Mouse (Mus musculus) embryonic facial prominence, embryonic 15.5 days (tissue): ENCODE data around the gene Akap10. TPM values are rescaled to one million over a fixed set of nuclear protein-coding genes. Genes with fewer than 3 reads are reported as not detected.

Experiments used
- ATAC-seq: fragments of 200-750 bp; cut with Nextera tagmentation; 2 replicates; pipeline ENCODE4 v1.8.0; 2017; ENCODE audit warnings: low read depth, moderate TSS enrichment; ENCODE audit not compliant: insufficient number of reproducible peaks, low FRiP score, low TSS enrichment
- H3K27ac ChIP-seq: fragments of 300-500 bp; sonication (generic); replicated peaks from 2 replicates; pipeline ENCODE4 v1.5.1; 2015; ENCODE audit warnings: mild to moderate bottlenecking, inconsistent platforms
- H3K27me3 ChIP-seq: fragments of 300-500 bp; sonication (generic); 2 replicates; pipeline ENCODE4 v1.6.1; 2015; ENCODE audit warnings: inconsistent platforms
- H3K36me3 ChIP-seq: fragments of 300-500 bp; sonication (generic); 2 replicates; pipeline ENCODE4 v1.6.1; 2015; ENCODE audit warnings: mild to moderate bottlenecking, inconsistent platforms
- H3K4me1 ChIP-seq: fragments of 300-500 bp; sonication (generic); 2 replicates; pipeline ENCODE4 v1.6.1; 2015; ENCODE audit warnings: inconsistent platforms
- H3K4me2 ChIP-seq: fragments of 300-500 bp; sonication (generic); replicated peaks from 2 replicates; pipeline ENCODE4 v1.6.1; 2015; ENCODE audit warnings: mild to moderate bottlenecking, inconsistent platforms
- H3K4me3 ChIP-seq: fragments of 300-500 bp; sonication (generic); replicated peaks from 2 replicates; pipeline ENCODE4 v1.5.1; 2015; ENCODE audit warnings: mild to moderate bottlenecking, inconsistent platforms
- H3K9ac ChIP-seq: fragments of 300-500 bp; sonication (generic); 2 replicates; pipeline ENCODE4 v1.6.1; 2015; ENCODE audit warnings: inconsistent platforms
- H3K9me3 ChIP-seq: fragments of 300-500 bp; sonication (generic); replicated peaks from 2 replicates; pipeline ENCODE4 v1.6.1; 2016; ENCODE audit warnings: inconsistent platforms
- WGBS: fragments of 180-500 bp; shearing (Covaris S2); methylation state at CpG from one replicate; pipeline ENCODE4 v1.1.7; 2015; 5-methylcytosine and 5-hydroxymethylcytosine counted together
- polyA plus RNA-seq: library from polyadenylated mRNA; unstranded; fragments of >200 nt; fragmentation: Nextera tagmentation; extraction: Ambion mirVana; gene quantifications from 2 replicates; pipeline ENCODE4 v1.2.1, GENCODE M21; 2015

Akap10 gene
- polyA plus RNA-seq, 1 experiment from 2014 or later = 16.5 TPM

DNA sequence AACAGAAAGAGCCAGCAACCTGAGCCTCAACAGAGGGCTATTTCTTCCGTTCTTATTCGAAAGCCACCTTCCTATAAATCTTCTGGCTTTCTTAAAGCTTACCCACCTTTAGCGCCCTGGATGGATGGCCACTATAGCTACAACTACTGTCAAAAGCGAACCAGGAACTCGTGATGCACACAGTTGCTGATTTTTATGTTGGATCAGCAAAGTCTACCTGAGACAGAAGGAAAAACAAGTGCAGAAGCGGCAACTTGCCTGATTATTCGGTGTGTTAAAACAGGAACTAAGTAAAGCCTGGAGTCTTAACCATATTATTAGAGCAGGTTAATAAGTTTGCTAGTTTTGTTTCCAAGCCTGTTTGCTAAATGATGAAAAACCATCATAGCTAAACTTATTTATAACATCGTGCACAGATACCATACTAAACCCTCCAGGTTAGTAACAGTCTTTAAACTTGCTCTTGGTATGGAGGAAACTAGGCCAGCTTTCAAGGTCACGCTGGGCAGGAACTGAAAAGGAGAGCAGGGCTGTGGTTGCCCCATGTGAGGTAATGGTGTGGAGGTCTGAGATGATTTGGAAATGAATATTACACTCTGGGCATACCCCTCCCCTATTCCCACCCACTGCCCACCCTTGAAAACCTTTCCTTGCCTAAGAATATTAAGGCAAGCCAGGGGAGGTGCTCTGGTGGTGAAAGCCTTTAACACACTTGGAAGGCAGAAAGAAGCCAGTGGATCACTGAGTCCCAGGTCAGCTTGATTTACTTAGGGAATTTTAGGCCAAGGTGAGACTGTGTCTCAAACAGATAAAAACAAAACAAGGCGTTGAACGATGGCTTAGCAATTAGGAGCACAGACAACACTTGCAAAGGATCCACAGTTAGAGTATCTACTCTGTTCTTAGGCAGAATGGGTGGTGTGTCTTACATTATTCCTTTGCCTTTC is 861 bp upstream of the Akap10 start:
- WGBS = 15% methylated on average over 11 of the region's 11 CpGs
- peak overlapping the region; percentile 91 for H3K4me3 ChIP-seq
- H3K36me3 ChIP-seq = 0 out of 2 replicates have a peak, but pooled peaks cover 3% of the 10 kb centered on the region
- H3K4me2 ChIP-seq = peak overlapping the region; percentile 59
- H3K4me1 ChIP-seq = peaks cover 17% of the 10 kb centered on the region; the same call in 1 of the 2 replicates
- peak overlapping the region; percentile 93 for H3K27ac ChIP-seq
- H3K9ac ChIP-seq = peak overlapping the region; percentile 85
- no peak for ATAC-seq
- H3K27me3 ChIP-seq = no peaks in the 10 kb centered on the region
- no peaks in the 10 kb centered on the region for H3K9me3 ChIP-seq

DNA sequence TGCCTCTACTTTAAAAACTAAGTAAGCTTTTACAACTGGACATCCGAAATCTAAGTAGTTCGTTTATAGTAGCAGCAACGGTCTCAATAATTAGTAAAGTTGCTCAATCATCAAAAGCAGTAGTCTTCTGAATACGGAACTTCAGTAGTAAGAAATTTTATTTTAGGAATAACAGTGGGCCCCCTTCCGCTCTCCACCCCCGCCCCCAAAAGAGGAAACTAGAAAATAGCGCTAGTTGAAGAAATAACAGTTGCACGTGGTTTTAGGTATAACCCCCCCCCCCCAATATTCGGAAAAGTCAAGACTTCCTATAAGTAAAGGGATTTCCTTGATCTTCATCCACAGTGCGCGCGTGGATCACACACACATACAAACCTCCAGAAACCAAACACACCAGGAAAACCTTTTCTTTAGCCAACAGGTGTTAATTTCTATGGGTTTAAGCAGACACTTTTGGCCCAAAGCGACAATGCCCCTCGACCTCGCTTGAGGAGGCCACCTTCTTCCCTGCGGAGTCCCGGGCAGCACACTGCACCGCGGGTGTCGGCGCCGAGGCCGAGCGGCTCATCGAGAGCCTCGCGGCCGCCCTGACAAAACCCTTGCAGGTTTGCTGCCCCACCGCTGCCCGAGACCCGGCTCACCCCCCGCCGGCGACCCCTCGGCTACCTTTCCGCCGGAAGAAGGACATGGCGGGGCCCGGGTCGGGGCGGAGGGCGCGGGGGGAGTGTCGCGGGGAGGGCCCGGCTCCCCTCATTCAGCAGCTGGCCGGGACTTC is 542 bp downstream of the Akap10 start:
- H3K27me3 ChIP-seq = no peaks in the 10 kb centered on the region
- H3K36me3 ChIP-seq = 0 out of 2 replicates have a peak, but pooled peaks cover 3% of the 10 kb centered on the region
- peak; percentile 69 for ATAC-seq
- peak overlapping the region; percentile 59 for H3K4me2 ChIP-seq
- H3K9ac ChIP-seq = peak overlapping the region; percentile 85
- H3K27ac ChIP-seq = peak overlapping the region; percentile 93
- H3K9me3 ChIP-seq = no peaks in the 10 kb centered on the region
- WGBS = 2% methylated on average over 47 of the region's 47 CpGs
- H3K4me1 ChIP-seq = peaks cover 17% of the 10 kb centered on the region; the same call in 1 of the 2 replicates
- peak overlapping the region; percentile 91 for H3K4me3 ChIP-seq

DNA sequence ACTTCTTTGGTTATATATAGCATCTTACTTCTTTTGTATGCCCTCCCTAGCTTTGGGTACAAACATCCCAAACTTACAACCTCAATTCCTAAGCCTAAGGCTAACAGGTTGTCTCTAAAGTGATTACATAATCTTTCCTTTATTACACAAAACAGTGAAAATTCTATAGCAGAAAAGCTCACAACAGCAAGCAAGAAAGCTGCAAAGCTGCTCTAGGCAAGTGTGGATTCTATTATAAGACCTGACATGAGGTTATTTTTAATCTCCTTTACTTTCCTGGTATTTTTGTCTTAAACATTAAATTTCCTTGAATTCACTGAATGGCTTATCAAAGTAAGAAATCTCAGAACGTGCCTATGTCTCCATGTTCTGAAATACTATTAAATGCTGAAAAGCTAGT is 6.7 kb downstream of the Akap10 start:
- H3K27ac ChIP-seq = no peak overlapping the region
- 0 out of 2 replicates have a peak, but pooled peaks cover 3% of the 10 kb centered on the region for H3K4me1 ChIP-seq
- H3K9ac ChIP-seq = no peak overlapping the region
- H3K36me3 ChIP-seq = peaks cover 9% of the 10 kb centered on the region; the same call in 1 of the 2 replicates
- WGBS = 65% methylated on average over 1 of the region's 1 CpGs
- no peak overlapping the region for H3K4me3 ChIP-seq
- H3K9me3 ChIP-seq = no peaks in the 10 kb centered on the region
- H3K4me2 ChIP-seq = no peak overlapping the region
- H3K27me3 ChIP-seq = no peaks in the 10 kb centered on the region
- no peak for ATAC-seq

DNA sequence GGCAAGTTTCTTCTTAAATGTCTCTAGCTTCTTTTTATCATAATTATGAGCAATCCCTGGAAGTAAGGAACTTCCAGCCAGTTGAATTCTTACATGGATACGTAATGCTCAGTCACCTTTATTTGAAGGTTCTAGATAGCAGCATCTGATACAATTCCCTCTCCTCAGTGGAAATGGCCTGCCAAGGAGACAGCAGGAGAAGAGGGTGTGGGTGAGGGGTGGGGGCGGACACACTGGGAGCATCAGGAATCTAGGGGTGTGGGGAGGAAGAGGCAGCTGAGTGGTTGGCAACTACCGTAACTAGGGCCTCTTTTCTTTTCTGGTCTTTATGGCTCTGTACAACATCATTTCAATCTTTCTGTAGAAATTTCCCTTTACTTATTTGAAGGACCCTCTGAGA is 10.3 kb downstream of the Akap10 start:
- WGBS = 89% methylated on average over 3 of the region's 3 CpGs
- Histone ChIP-seq H3K4me1 (no peaks in the 10 kb centered on the region), H3K9me3 (no peaks in the 10 kb centered on the region), H3K36me3 (peaks cover 22% of the 10 kb centered on the region), H3K9ac (no peak overlapping the region), H3K27me3 (no peaks in the 10 kb centered on the region), H3K4me3 (no peak overlapping the region), H3K4me2 (no peak overlapping the region), H3K27ac (no peak overlapping the region)
- ATAC-seq = no peak

DNA sequence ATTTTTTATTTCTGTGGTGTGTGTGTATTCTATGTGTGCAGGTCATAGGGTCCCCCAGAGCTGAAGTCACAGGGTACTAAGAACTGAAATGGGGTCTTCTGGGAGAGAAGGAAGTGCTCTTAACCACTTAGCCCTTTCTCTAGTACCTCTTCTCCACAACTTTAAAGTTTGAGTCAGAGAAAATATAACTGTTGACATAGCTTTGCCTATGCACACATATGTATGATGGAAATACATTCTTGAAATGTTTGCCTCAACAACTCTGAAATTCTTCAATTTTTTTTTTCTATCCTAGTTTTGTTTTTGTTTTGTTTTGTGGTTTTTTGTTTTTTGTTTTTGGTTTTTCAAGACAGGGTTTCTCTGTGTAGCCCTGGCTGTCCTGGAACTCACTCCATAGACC is 21.7 kb downstream of the Akap10 start:
- no peak overlapping the region for H3K9ac ChIP-seq
- no peak overlapping the region for H3K4me2 ChIP-seq
- ATAC-seq = no peak
- peaks cover 58% of the 10 kb centered on the region for H3K36me3 ChIP-seq
- H3K27me3 ChIP-seq = no peaks in the 10 kb centered on the region
- no peaks in the 10 kb centered on the region for H3K4me1 ChIP-seq
- no peak overlapping the region for H3K27ac ChIP-seq
- H3K9me3 ChIP-seq = no peaks in the 10 kb centered on the region
- H3K4me3 ChIP-seq = no peak overlapping the region

DNA sequence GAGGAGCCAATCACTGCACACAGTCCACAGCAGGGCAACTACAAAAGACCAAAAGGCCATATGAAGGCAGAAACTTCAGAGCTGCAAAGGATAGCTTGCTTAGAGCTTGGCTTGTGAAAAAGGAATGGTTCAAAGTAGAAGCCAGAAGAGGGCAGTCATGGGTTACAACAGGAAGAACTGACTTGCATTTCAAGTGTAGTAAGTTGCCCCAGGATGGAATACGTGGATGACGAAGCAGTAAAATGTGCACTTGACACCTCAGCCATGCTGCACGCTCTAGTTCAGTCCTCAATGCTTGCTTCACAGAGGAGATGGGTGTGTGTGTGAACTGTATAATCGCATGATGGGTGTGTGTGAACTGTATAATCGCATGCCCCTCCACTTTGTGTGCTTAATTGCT is 47.9 kb downstream of the Akap10 start:
- Histone ChIP-seq H3K9ac (no peak overlapping the region), H3K4me1 (no peaks in the 10 kb centered on the region), H3K9me3 (no peaks in the 10 kb centered on the region), H3K4me2 (no peak overlapping the region), H3K4me3 (no peak overlapping the region), H3K27me3 (no peaks in the 10 kb centered on the region), H3K27ac (no peak overlapping the region), H3K36me3 (peaks cover 41% of the 10 kb centered on the region)
- WGBS = 72% methylated on average over 5 of the region's 5 CpGs
- ATAC-seq = no peak

DNA sequence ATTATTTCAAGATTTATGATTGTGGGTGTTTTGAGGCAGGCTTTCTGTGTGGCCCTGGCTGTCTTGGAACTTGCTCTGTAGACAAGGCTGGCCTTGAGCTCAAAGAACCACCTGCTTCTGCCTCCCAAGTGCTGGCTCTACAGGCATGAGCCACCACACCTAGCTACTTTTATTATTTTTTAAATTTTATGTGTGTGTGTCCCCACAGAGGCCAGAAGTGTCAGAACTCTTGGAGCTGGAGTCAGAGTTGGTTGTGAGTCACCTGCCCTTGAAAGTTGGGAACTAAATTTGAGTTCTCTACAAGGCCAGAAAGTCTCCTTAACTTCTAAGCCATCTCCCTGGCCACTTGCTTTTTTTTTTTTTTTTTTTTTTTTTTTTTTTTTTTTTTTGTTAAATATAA is 50.1 kb downstream of the Akap10 start:
- Histone ChIP-seq H3K9me3 (no peaks in the 10 kb centered on the region), H3K9ac (no peak overlapping the region), H3K27ac (no peak overlapping the region), H3K36me3 (peaks cover 52% of the 10 kb centered on the region), H3K27me3 (no peaks in the 10 kb centered on the region), H3K4me2 (no peak overlapping the region), H3K4me3 (no peak overlapping the region), H3K4me1 (no peaks in the 10 kb centered on the region)
- no peak for ATAC-seq

DNA sequence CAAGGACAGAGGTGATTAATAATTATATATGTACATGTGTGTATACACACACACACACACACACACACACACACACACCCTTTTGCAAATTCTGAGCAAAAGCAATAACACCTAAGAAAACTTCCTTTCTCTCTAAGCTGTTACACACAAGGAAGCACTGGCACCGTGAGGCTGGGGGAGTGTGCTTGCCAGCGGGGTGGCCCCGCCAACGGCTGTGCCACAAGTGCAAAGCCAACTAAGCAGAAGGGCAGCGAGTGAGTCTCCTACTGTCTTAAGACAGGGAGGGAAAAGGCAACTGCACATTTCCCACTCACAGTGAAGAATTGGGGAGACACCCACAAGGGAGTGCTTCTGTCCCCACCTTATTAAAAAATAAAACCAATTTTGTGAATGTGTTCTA is 58.2 kb downstream of the Akap10 start:
- Histone ChIP-seq H3K27ac (no peak overlapping the region), H3K9me3 (no peaks in the 10 kb centered on the region), H3K27me3 (no peaks in the 10 kb centered on the region), H3K9ac (no peak overlapping the region), H3K36me3 (peaks cover 66% of the 10 kb centered on the region), H3K4me1 (no peaks in the 10 kb centered on the region), H3K4me3 (no peak overlapping the region), H3K4me2 (no peak overlapping the region)
- no peak for ATAC-seq
- WGBS = 95% methylated on average over 5 of the region's 5 CpGs

DNA sequence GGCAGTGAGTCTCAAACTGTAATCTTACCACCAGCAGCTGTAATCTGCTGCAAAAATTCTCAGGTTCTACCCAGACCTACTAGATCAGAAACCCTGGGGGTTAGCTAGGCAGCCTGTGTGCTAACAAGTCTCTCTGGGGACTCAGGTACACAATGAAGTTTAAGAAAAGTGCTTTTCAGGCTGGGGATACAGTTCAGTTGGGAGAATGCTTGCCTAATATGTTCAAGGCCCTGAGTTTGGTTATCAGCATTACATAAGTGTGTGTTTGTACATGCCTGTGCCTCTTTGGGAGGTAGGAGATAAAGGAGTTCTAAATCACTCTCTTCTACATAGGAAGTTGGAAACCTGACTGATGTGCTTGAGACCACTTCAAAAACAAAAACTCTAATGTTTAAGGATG is 63.2 kb downstream of the Akap10 start:
- H3K36me3 ChIP-seq = peaks cover 27% of the 10 kb centered on the region
- no peak for ATAC-seq
- no peaks in the 10 kb centered on the region for H3K27me3 ChIP-seq
- no peak overlapping the region for H3K27ac ChIP-seq
- no peaks in the 10 kb centered on the region for H3K4me1 ChIP-seq
- no peak overlapping the region for H3K9ac ChIP-seq
- H3K4me3 ChIP-seq = no peak overlapping the region
- no peaks in the 10 kb centered on the region for H3K9me3 ChIP-seq
- no peak overlapping the region for H3K4me2 ChIP-seq

DNA sequence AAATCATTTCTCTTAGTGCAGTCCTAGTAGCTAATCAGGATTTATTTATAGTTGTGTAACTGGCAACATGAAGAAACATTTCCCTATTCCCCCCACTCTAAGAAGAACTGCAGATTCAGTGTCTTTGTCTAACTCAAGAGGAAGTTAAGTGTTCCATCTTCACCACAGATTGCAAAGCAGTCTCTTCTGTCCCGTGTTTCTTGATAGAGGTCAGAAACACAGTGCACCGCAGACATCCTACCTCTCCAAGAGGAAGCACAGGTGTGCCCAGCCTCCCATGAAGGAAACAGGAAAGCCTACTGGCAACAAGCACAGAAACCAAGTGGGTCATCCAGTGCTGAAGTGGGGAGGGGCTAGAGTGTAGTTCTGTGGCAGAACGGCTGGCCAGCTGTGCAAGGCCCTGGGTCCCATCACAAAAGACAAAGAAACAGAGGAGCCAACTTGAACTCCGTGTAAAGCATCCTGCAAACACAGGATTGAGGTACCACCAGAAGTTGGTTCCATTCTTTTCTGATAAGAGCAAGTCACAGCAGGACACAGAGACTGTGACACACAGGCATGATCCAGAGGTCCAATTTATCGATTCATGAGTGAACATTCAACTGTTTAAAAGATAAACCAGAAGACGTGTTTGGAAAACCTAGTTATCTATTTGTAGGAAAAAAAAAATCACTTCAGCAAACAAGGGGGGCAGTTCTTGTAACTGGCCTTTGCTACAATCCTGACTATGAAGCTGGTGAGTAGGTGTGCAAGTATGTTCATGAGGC is 68.1 kb downstream of the Akap10 start:
- no peak overlapping the region for H3K9ac ChIP-seq
- ATAC-seq = no peak
- H3K9me3 ChIP-seq = no peaks in the 10 kb centered on the region
- H3K4me1 ChIP-seq = no peaks in the 10 kb centered on the region
- no peak overlapping the region for H3K27ac ChIP-seq
- 73% methylated on average over 6 of the region's 6 CpGs for WGBS
- H3K27me3 ChIP-seq = no peaks in the 10 kb centered on the region
- no peaks in the 10 kb centered on the region for H3K36me3 ChIP-seq
- no peak overlapping the region for H3K4me3 ChIP-seq
- no peak overlapping the region for H3K4me2 ChIP-seq

DNA sequence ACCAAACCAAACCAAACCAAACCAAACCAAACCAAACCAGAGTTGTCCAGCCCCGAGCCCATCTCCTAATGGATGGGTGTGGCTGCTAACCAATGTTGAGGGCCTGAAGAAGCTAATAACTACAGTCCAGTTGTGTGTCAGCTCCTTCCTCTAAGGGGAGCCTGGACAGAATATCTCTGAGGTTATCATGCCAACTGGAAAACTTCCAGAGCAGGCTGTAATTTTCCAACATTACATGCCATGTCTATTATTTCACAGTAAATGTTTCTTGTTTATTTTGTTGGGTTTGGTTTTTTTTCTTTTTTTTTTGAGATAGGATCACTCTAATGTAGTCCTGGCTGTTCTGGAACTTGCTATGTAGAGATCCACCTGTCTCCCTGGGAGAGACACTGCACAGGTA is 70.7 kb downstream of the Akap10 start:
- no peak for ATAC-seq
- WGBS = 69% methylated on average over 1 of the region's 1 CpGs

More for the DNA sequence above, 70.7 kb downstream of the Akap10 start:
- Histone ChIP-seq H3K9ac (no peak overlapping the region), H3K4me1 (no peaks in the 10 kb centered on the region), H3K36me3 (no peaks in the 10 kb centered on the region), H3K9me3 (no peaks in the 10 kb centered on the region), H3K4me2 (no peak overlapping the region), H3K4me3 (no peak overlapping the region), H3K27me3 (no peaks in the 10 kb centered on the region), H3K27ac (no peak overlapping the region)
